Mouse (Mus musculus): ENCODE measurements around the gene Hspa4l. TPM values are rescaled to one million over a fixed set of nuclear protein-coding genes. Genes with fewer than 3 reads are reported as not detected.

Gene Hspa4l
- polyA plus RNA-seq (2016; fragmentation: Nextera tagmentation; extraction: Ambion mirVana), result 42.2 and 49.0 TPM in 2 replicates

GRCm38 (mm10) chr3:40744024-40744835 is at the start of gene Hspa4l:
Gene Hspa4l, plus strand, starts transcription at chr3:40744495.
- no peaks in the 10 kb centered on the region for H3K36me3 ChIP-seq
- no peaks in the 10 kb centered on the region for H3K27me3 ChIP-seq (ENCODE audit: insufficient read depth, poor library complexity, severe bottlenecking)
- peaks cover 22% of the 10 kb centered on the region for H3K4me1 ChIP-seq (replicated peaks)
- peak within 1 kb of the TSS; percentile 92 for H3K27ac ChIP-seq
- peak within 1 kb of the TSS; percentile 85 for H3K4me3 ChIP-seq
- DNase-seq (ENCODE audit: low spot score), result peak; percentile 22
- H3K9me3 ChIP-seq, result no peaks in the 10 kb centered on the region
- WGBS, result 19% methylated on average over 16 of the region's 16 CpGs

GRCm38 (mm10) chr3:40695162-40695561 is 49.1 kb upstream of the Hspa4l start:
- Histone ChIP-seq H3K4me3 (no peak overlapping the region), H3K4me1 (replicated peaks) (no peaks in the 10 kb centered on the region), H3K9me3 (no peaks in the 10 kb centered on the region), H3K27me3 (ENCODE audit: insufficient read depth, poor library complexity, severe bottlenecking) (no peaks in the 10 kb centered on the region), H3K27ac (no peak overlapping the region), H3K36me3 (peaks cover 56% of the 10 kb centered on the region)
- WGBS, result 95% methylated on average over 2 of the region's 2 CpGs
- no peak for DNase-seq (ENCODE audit: low spot score)

DNA sequence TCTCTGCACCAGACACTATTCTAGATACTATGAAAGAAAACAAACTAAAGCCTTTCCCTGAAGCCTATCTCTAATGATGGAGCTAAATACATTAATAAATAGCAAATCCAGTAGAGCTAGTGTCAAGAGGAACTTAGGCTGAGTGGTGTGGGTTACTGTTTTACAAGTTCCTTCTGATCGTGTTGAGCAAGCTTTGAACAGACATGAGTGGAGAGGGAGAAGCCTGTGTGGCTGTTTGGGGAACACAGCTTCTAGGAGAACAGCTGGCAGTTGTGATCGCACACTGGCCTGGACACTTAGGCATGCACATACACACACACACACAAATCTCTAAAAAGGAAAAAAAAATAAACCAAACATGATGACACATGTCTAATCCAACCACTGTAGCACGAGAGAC is 45.5 kb upstream of the Hspa4l start:
- WGBS, result 88% methylated on average over 3 of the region's 3 CpGs
- Histone ChIP-seq H3K4me1 (replicated peaks) (no peaks in the 10 kb centered on the region), H3K27me3 (ENCODE audit: insufficient read depth, poor library complexity, severe bottlenecking) (no peaks in the 10 kb centered on the region), H3K9me3 (no peaks in the 10 kb centered on the region), H3K4me3 (no peak overlapping the region), H3K27ac (no peak overlapping the region), H3K36me3 (peaks cover 52% of the 10 kb centered on the region)
- DNase-seq (ENCODE audit: low spot score), result no peak

DNA sequence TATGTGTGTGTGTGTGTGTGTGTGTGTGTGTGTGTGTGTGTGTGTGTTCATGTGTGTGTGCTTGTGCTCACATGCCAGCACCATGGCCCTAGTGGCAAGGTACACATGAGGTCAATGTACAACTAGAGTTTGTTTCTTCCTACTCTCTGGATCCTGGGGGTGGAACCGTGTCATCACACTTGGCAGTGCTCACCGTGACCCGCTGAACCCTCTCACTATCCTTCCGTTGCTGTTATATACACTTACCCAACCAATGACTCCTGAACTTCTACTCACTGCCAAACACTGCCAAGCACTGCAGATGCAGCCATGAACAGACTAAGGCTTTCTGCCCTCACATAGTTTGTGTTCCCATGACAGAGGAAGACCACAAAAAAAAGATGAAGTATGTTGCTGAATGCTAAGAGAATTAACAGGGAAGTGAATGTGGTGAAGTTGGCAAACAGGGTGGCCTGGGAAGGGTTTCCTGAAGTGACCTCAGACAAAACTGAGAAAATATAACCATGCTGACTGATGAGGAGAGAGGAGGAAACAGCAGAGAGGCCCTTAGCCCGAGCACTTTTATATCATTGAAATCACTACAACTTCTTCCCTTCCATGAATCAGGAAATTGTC is 39.4 kb upstream of the Hspa4l start:
- DNase-seq (ENCODE audit: low spot score), result no peak
- Histone ChIP-seq H3K36me3 (peaks cover 12% of the 10 kb centered on the region), H3K4me3 (no peak overlapping the region), H3K27me3 (ENCODE audit: insufficient read depth, poor library complexity, severe bottlenecking) (no peaks in the 10 kb centered on the region), H3K4me1 (replicated peaks) (no peaks in the 10 kb centered on the region), H3K9me3 (peaks cover 12% of the 10 kb centered on the region), H3K27ac (no peak overlapping the region)
- 86% methylated on average over 5 of the region's 5 CpGs for WGBS

GRCm38 (mm10) chr3:40708655-40709054 is 35.6 kb upstream of the Hspa4l start, which contains the start of gene Slc25a31:
Gene Slc25a31, plus strand, starts transcription at chr3:40708855.
- no peaks in the 10 kb centered on the region for H3K27me3 ChIP-seq (ENCODE audit: insufficient read depth, poor library complexity, severe bottlenecking)
- no peak within 1 kb of the TSS for H3K27ac ChIP-seq
- H3K9me3 ChIP-seq, result peaks cover 12% of the 10 kb centered on the region
- H3K4me1 ChIP-seq (replicated peaks), result no peaks in the 10 kb centered on the region
- no peak for DNase-seq (ENCODE audit: low spot score)
- WGBS, result 88% methylated on average over 30 of the region's 30 CpGs
- no peaks in the 10 kb centered on the region for H3K36me3 ChIP-seq
- H3K4me3 ChIP-seq, result no peak within 1 kb of the TSS

DNA sequence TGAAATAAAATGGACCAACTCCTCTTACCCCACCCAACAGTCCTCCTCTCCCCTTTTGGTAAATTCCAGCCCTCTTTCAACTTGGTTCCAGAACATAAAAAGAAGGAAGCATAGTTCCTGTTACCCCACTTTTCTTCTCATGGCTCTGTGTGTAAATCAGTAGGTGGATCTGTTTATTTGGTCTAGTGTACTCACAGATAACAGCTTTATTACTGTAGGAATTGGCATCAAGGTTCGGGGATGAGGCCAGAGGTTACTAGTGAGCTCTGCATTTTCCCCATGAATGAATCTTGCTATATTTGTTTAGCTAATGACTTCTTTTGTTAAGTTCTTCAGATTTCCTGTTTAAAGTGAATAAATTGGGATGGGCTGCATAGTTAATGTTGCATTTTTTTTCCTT is 28.2 kb upstream of the Hspa4l start:
- no peaks in the 10 kb centered on the region for H3K36me3 ChIP-seq
- H3K4me1 ChIP-seq (replicated peaks), result no peaks in the 10 kb centered on the region
- H3K9me3 ChIP-seq, result no peaks in the 10 kb centered on the region
- no peak overlapping the region for H3K4me3 ChIP-seq
- no peak for DNase-seq (ENCODE audit: low spot score)
- H3K27me3 ChIP-seq (ENCODE audit: insufficient read depth, poor library complexity, severe bottlenecking), result no peaks in the 10 kb centered on the region
- 68% methylated on average over 1 of the region's 1 CpGs for WGBS
- H3K27ac ChIP-seq, result no peak overlapping the region

DNA sequence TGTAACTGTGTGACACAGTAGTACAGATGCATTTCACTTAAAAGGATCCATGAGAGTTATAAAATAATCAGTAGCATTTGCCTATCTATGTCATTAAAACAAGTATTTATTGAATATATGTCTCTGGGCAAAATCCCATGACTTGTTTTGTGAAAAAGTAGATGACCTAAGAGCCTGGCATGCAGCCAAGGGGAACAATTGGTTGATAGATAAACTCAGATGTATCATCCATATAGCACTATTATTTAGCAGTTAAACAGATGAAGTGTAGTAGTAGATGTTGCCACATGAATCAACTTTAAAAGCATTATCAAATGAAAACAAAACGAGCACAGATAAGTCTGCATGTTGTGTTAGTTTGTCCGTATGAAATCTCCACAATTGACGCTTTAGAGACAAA is 25.3 kb upstream of the Hspa4l start:
- WGBS, result 90% methylated on average over 3 of the region's 3 CpGs
- Histone ChIP-seq H3K4me1 (replicated peaks) (no peaks in the 10 kb centered on the region), H3K4me3 (no peak overlapping the region), H3K36me3 (no peaks in the 10 kb centered on the region), H3K9me3 (no peaks in the 10 kb centered on the region), H3K27ac (no peak overlapping the region), H3K27me3 (ENCODE audit: insufficient read depth, poor library complexity, severe bottlenecking) (no peaks in the 10 kb centered on the region)
- DNase-seq (ENCODE audit: low spot score), result no peak

DNA sequence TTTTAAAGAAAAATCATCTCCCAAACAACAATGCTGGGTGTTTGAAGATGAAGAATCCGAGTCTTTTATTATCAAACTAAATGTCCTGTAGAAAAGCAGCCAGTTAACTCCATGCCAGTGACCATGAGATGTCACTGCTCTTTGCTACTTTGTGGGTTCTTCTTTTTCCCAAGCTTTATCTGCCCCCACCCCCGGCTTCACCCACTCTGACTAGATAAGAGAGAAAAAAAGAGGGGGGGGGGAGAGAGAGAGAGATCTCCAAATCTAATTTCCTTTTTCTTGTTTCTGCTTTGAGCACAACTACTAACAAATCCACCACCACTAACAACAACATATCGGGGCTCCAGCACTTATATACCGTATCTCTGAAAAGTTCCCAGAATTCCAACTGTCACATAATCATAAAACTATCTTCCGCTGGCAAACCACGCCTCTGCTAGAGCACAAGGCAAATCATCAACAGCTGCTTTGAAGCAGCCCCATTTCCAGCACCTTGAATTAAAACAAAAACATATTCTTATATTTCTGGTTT is 5.8 kb upstream of the Hspa4l start:
- Histone ChIP-seq H3K4me1 (replicated peaks) (no peaks in the 10 kb centered on the region), H3K4me3 (no peak overlapping the region), H3K36me3 (no peaks in the 10 kb centered on the region), H3K27ac (no peak overlapping the region), H3K9me3 (no peaks in the 10 kb centered on the region), H3K27me3 (ENCODE audit: insufficient read depth, poor library complexity, severe bottlenecking) (no peaks in the 10 kb centered on the region)
- DNase-seq (ENCODE audit: low spot score), result no peak
- WGBS, result 88% methylated on average over 6 of the region's 6 CpGs

DNA sequence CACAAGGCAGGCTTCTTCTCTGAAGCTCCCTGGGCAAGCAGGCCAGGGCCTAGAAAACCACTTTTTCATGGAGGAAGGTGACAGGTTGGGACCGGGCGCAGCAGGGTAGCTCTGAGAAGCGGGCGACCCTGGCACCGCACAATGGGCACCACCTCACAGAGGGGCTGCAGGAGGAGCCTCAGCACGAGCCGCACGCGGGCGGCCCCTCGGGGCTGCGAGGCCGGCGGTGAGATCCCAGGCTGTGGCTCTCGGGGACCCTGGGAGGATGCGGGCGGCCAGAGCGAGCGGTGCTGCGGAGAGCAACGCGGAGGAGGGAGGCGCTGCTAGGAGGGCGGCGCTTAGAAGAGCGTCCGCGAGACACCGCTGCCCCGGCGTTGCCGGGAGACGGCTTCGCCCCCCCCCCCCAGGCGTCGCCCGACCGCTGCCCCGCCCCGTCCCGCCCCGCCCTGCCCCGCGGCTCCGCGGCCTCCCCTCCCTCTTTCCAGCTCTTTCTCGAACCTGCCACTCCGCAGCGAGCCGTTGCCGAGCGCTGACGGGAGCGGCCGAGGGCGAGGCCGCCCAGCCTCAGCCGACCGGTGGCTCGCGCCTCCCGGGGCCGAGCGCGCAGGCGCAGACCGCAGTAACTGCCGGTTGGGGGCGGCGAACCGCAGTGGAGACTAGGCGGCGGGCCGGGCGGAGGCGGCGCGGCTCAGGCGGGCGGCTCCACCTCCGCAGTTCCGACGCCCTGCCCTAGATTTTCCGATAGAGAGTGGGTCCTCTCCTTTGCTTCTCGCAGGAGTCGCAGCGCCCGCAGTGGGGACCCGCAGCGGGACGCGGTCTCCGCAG is 753 bp downstream of the Hspa4l start:
- under 1% methylated on average over 74 of the region's 93 CpGs for WGBS
- no peaks in the 10 kb centered on the region for H3K27me3 ChIP-seq (ENCODE audit: insufficient read depth, poor library complexity, severe bottlenecking)

DNA sequence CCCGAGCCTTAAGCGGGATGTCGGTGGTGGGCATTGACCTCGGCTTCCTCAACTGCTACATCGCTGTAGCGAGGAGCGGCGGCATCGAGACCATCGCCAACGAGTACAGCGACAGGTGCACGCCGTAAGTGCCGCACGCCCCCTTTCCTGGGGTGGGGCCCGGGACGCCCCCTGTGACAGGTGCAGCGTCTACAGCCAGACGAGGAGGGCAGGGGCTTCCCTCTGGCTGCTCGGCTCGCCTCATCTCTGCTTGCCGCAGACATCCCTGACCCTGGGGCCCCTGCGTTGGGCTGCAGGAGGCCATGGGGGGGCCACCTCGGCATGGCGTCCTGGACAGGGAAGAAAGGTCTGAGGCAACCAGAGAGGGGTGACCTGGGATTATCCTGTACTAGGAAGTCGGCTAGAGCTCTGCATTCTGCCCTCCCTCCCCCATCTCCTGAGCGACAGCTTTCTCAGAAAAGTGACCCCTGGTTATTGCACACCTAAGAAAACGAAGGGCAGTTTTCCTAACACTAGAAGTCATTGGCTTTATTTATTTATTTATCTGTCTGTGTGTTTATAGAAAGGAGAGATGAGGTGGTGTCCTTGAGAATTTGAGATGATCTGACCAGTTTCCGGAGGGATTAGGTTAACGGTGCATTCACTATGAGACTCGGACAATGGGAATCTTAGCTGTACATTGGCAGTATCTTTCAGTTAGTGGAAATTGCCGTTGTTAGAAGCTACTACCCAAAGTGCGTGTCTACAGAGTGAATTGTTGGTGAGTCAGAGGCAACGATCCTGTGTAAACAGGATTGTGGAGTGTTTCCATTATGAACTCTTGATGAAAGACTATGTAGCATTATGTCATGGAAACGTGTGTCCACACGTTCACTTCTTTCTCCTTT is 1.6 kb downstream of the Hspa4l start:
- Histone ChIP-seq H3K4me1 (replicated peaks) (peaks cover 22% of the 10 kb centered on the region), H3K27me3 (ENCODE audit: insufficient read depth, poor library complexity, severe bottlenecking) (no peaks in the 10 kb centered on the region), H3K9me3 (no peaks in the 10 kb centered on the region), H3K4me3 (peak overlapping the region; percentile 85), H3K36me3 (no peaks in the 10 kb centered on the region), H3K27ac (peak overlapping the region; percentile 92)
- no peak for DNase-seq (ENCODE audit: low spot score)
- WGBS, result 3% methylated on average over 37 of the region's 37 CpGs

More for the DNA sequence above, 753 bp downstream of the Hspa4l start:
- Histone ChIP-seq H3K27ac (peak overlapping the region; percentile 92), H3K4me1 (replicated peaks) (peaks cover 22% of the 10 kb centered on the region), H3K4me3 (peak overlapping the region; percentile 85), H3K9me3 (no peaks in the 10 kb centered on the region), H3K36me3 (no peaks in the 10 kb centered on the region)
- DNase-seq (ENCODE audit: low spot score), result peak; percentile 92

DNA sequence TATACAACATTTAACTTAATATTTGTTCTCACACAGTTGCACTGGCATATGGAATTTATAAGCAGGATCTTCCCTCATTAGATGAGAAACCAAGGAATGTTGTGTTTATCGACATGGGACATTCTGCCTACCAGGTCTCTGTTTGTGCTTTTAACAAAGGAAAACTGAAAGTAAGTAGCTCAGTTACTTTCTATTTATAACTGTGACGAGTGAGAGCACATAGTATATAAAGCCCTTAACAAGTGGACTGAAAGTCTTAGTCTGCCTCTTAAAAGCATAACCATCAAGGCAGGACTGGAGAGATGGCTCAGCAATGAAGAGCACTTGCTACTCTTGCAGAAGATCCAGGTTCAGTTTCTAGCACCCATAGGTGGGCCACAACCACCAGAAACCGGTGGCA is 16.5 kb downstream of the Hspa4l start:
- DNase-seq (ENCODE audit: low spot score), result no peak
- Histone ChIP-seq H3K27ac (no peak overlapping the region), H3K9me3 (no peaks in the 10 kb centered on the region), H3K36me3 (peaks cover 76% of the 10 kb centered on the region), H3K4me1 (replicated peaks) (no peaks in the 10 kb centered on the region), H3K4me3 (no peak overlapping the region), H3K27me3 (ENCODE audit: insufficient read depth, poor library complexity, severe bottlenecking) (no peaks in the 10 kb centered on the region)
- WGBS, result 88% methylated on average over 3 of the region's 3 CpGs

DNA sequence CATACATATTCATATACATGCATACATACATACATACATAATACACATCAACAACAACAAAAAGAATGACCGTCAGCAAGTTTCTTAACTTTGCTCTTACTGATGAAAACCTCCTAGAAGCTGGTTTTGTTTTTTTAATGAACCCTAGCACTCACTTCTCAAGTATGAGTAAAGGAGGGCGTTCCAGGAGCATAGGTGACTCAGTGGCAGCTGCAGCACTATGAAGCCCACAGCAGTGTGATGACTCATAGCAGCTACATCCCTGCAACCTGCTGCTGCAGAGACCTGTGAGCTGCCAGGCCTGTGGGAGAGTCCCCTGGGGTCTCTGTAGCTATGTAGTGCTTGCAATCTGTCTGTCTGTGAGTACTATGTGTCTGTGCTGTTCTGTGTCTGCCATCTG is 17.0 kb downstream of the Hspa4l start:
- WGBS, result 89% methylated on average over 2 of the region's 2 CpGs
- Histone ChIP-seq H3K27ac (no peak overlapping the region), H3K4me3 (no peak overlapping the region), H3K9me3 (no peaks in the 10 kb centered on the region), H3K4me1 (replicated peaks) (no peaks in the 10 kb centered on the region), H3K36me3 (peaks cover 77% of the 10 kb centered on the region), H3K27me3 (ENCODE audit: insufficient read depth, poor library complexity, severe bottlenecking) (no peaks in the 10 kb centered on the region)
- no peak for DNase-seq (ENCODE audit: low spot score)
